Mouse (Mus musculus) splenic B cell, adult 2 months (primary cell): Measurements from ENCODE around the gene B4galt2.

Experiments used
- DNase-seq: peaks from one replicate; pipeline ENCODE4 v3.0.0-alpha.2; 2011; ENCODE audit warnings: low read depth, low spot score
- H3K27me3 ChIP-seq: 2 replicates; pipeline ENCODE4 v1.6.1; 2012; ENCODE audit warnings: mild to moderate bottlenecking, low read length, moderate library complexity, mixed read lengths; ENCODE audit not compliant: control insufficient read depth, poor library complexity, insufficient read depth, severe bottlenecking
- H3K36me3 ChIP-seq: 2 replicates; pipeline ENCODE4 v1.6.1; 2012; ENCODE audit warnings: mild to moderate bottlenecking, low read length, moderate library complexity, mixed read lengths; ENCODE audit not compliant: control insufficient read depth, poor library complexity, insufficient read depth, severe bottlenecking

Gene B4galt2

GRCm38 (mm10) chr4:117882701-117883691, at the start of gene B4galt2:
TSS of gene B4galt2 (minus strand) at chr4:117883487.
- peak; percentile 18 for DNase-seq
- Histone ChIP-seq H3K27me3 (no peaks in the 10 kb centered on the region), H3K36me3 (peaks cover 7% of the 10 kb centered on the region)

GRCm38 (mm10) chr4:117929391-117929881, 46.1 kb upstream of the B4galt2 start, which contains the start of gene Artn:
TSS of gene Artn (minus strand) at chr4:117929763.
- no peak for DNase-seq
- Histone ChIP-seq H3K27me3 (no peaks in the 10 kb centered on the region), H3K36me3 (no peaks in the 10 kb centered on the region)

GRCm38 (mm10) chr4:117928699-117929241, 45.5 kb upstream of the B4galt2 start:
- no peaks in the 10 kb centered on the region for H3K36me3 ChIP-seq
- no peaks in the 10 kb centered on the region for H3K27me3 ChIP-seq
- DNase-seq: peak; percentile 54

- no peaks in the 10 kb centered on the region for H3K36me3 ChIP-seq
- no peaks in the 10 kb centered on the region for H3K27me3 ChIP-seq
- DNase-seq: peak; percentile 47
Observed at GRCm38 (mm10) chr4:117928234-117928633, 44.9 kb upstream of the B4galt2 start.

- Histone ChIP-seq H3K36me3 (no peaks in the 10 kb centered on the region), H3K27me3 (no peaks in the 10 kb centered on the region)
- peak; percentile 50 for DNase-seq
Observed at GRCm38 (mm10) chr4:117926545-117927482, 43.5 kb upstream of the B4galt2 start.

GRCm38 (mm10) chr4:117924916-117925315, 41.6 kb upstream of the B4galt2 start:
- H3K36me3 ChIP-seq: no peaks in the 10 kb centered on the region
- no peak for DNase-seq
- H3K27me3 ChIP-seq: no peaks in the 10 kb centered on the region

- no peaks in the 10 kb centered on the region for H3K27me3 ChIP-seq
- H3K36me3 ChIP-seq: no peaks in the 10 kb centered on the region
- DNase-seq: no peak
Observed at GRCm38 (mm10) chr4:117923450-117923849, 40.2 kb upstream of the B4galt2 start.

- no peaks in the 10 kb centered on the region for H3K27me3 ChIP-seq
- peak; percentile 39 for DNase-seq
- H3K36me3 ChIP-seq: no peaks in the 10 kb centered on the region
Observed at GRCm38 (mm10) chr4:117921358-117921757, 38.1 kb upstream of the B4galt2 start.

- no peak for DNase-seq
- Histone ChIP-seq H3K36me3 (no peaks in the 10 kb centered on the region), H3K27me3 (no peaks in the 10 kb centered on the region)
Observed at GRCm38 (mm10) chr4:117918762-117919161, 35.5 kb upstream of the B4galt2 start.

GRCm38 (mm10) chr4:117918261-117918660, 35.0 kb upstream of the B4galt2 start:
- no peak for DNase-seq
- no peaks in the 10 kb centered on the region for H3K36me3 ChIP-seq
- H3K27me3 ChIP-seq: no peaks in the 10 kb centered on the region

- Histone ChIP-seq H3K27me3 (no peaks in the 10 kb centered on the region), H3K36me3 (no peaks in the 10 kb centered on the region)
- no peak for DNase-seq
Observed at GRCm38 (mm10) chr4:117917847-117918246, 34.6 kb upstream of the B4galt2 start.

- no peaks in the 10 kb centered on the region for H3K27me3 ChIP-seq
- no peak for DNase-seq
- no peaks in the 10 kb centered on the region for H3K36me3 ChIP-seq
Observed at GRCm38 (mm10) chr4:117917402-117917801, 34.1 kb upstream of the B4galt2 start.

GRCm38 (mm10) chr4:117916386-117916785, 33.1 kb upstream of the B4galt2 start:
- DNase-seq: no peak
- H3K36me3 ChIP-seq: no peaks in the 10 kb centered on the region; the same call in 1 of the 2 replicates
- H3K27me3 ChIP-seq: no peaks in the 10 kb centered on the region

- Histone ChIP-seq H3K27me3 (no peaks in the 10 kb centered on the region), H3K36me3 (no peaks in the 10 kb centered on the region; the same call in 1 of the 2 replicates)
- no peak for DNase-seq
Observed at GRCm38 (mm10) chr4:117915489-117916105, 32.3 kb upstream of the B4galt2 start.
